Mouse (Mus musculus) kidney, postnatal 10 days (tissue): ENCODE measurements at regions not wholly inside any gene's neighbourhood (a gene's known extent, or its start where the extent isn't known, plus 50 kb on each side); places are given as distances from the start of the nearest gene placed in this dataset.
A peak's percentile ranks its signal among the peaks of the same experiment; 100 is the strongest.

Source experiments
- DNase-seq: peaks from one replicate; pipeline ENCODE4 v3.0.0; 2021; ENCODE audit warnings: mixed read lengths

DNA sequence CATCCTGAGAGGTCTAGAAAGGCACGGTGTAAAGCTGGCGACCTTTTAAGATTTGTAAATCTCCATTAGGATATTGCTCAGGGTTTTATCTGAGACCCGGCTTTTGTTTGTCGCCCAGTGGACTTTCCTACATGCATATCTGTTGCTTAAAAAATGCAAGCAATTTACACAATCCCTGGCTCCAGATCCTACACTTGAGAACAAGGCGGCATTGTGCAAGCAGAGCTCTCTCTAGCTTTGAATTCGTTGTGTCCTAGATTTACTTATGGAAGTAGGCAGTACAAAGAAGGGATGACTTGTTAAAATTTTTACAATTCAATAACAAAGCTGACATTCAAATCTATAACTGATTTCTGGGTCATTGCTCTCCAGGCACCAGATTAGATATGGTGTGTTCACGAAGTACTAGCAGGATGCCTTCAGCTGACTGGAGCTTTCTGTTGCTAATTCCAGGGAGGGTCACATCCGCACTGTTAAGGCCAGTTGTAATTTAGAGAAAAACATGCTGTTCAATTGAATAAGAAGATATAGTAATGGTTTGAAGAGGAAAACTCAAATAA, 62.2 kb upstream of the Teddm2 start:
- DNase-seq, result no peak

GRCm38 (mm10) chr1:153963744-153964342, 63.8 kb upstream of the Teddm2 start:
- DNase-seq, result peak; percentile 53

GRCm38 (mm10) chr1:153969401-153969800, 69.4 kb upstream of the Teddm2 start:
- no peak for DNase-seq

DNA sequence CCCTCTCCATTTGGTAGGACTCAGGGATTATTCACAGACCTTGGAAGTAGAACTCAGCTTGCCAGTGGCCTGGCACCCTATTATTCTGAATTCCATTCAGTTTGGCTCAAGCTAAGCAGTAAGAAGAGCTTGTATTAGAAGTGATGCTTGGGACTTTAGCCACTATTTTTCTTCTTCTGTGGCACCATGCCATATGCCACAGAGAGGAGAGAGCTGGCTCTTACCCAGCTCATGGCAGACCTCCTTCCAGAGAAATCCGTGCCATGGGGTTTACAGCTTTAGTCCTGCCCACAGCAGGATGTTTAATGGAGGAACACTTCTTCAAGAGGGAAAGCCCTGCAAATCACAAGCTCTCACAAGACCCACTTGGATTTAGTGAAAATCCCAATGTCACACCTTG, 74.3 kb upstream of the Teddm2 start:
- DNase-seq, result no peak

DNA sequence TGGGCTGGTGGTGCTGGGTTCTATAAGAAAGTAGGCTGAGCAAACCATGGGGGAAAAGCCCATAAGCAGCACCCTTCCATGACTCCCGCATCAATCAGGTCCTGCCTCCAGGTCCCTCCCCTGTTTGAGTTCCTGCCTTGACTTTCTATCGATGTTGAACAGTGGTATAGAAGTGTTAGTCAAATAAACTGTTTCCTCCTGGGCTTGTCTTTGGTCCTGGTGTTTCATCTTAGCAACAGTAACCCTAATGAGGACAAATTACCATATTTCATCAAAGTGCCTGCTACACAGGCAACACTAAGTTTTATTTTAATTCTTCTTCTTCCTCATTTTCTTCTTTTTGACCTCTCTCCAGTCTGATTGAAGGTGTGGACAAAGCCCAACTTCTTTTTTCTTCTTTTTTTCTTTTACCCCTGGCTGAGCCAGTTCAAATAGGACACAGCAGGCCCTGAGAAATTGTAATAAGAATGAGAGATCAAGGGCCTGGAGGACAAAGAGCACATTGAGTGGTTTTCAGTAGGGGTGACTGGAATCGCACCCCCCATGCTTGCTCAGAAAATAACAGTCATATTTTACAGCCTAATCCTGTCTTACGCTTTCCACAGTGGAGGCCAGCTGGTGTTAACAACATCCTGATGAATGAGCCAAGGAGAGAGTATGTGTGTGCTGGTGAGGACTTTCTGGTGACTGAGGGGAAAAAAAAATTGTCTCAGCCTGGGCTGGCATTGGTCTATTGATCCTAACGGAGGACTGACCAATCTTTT, 78.1 kb upstream of the Teddm2 start:
- peak; percentile 26 for DNase-seq

- peak; percentile 47 for DNase-seq
Observed at GRCm38 (mm10) chr1:153980886-153981285, 80.9 kb upstream of the Teddm2 start.

DNA sequence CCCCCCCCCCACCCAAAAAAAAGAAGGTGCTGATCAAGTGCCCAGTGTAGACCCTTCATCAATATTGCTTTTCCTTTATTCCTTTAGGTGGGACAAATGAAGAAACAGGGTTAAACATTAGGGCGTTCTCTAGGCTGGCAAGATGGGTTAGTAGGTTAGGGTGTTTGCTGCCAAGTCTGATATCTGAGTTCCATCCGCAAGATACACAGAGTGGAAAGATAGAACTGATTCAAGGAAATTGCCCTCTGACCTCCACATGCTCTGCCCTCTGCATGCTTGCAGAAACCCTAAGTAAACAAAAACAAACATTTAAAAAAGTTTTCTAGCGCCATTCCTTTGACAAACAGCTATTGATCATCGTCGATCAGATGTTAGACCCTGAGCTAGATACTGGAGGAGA, 85.6 kb upstream of the Teddm2 start:
- DNase-seq, result no peak

- no peak for DNase-seq
Observed at GRCm38 (mm10) chr1:153986632-153987031, 86.6 kb upstream of the Teddm2 start.

DNA sequence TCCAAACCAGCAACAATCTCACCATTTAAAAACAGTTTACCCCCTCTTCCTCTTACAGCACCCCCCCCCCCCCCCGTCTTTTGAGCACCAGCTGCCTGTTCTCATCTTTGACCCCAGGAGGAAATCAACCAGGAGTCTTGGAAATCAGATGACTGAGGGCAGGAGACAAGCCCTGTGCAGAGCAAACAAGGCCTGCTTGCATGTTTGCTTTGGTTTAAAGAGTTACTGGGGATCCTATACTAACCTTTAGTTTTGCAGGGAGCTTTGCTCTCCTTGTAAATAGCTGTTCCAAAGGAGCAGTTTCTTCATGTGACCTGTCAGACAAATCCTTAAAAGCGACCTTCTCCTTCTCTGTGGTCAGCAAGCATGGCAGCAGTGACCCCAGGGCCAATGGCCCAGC, 88.3 kb upstream of the Teddm2 start:
- DNase-seq, result no peak

DNA sequence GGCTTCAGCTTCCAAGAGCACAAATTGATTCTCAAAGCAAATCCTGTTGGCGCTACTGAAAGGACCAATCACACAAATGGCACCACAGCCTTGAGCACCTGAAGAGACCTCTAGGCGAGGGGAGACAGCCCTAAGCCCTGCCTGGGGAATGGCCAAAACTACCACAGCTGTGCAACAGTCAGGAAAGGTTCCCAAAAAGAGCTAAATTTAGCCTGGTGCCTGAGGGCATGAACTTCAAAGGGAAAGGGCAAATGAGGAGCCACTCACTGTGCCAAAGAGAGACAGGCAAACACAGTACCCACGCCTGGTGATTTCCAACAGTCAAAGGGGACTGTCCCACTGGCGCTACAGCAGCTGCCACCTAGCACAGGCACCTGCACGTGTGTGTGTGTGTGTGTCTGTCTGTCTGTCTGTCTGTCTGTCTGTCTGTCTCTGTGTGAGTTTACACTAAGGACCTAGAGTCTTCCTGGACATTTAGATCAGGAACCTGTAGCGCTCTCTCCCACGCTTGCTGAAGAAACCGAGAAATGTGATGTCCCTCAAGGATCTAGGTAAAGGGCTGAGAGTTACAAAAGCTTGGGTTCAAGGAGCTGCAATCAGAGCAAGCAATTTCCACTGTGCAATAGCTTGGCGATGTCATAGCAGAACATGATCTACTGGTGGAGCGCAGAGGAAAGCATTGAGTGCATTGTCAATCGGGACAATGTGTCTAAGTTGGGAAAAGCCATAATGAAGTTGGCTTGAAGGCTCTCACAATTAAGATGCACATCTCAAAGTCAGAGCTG, 90.8 kb upstream of the Teddm2 start:
- no peak for DNase-seq

GRCm38 (mm10) chr1:153992466-153992865, 92.4 kb upstream of the Teddm2 start:
- DNase-seq, result no peak

DNA sequence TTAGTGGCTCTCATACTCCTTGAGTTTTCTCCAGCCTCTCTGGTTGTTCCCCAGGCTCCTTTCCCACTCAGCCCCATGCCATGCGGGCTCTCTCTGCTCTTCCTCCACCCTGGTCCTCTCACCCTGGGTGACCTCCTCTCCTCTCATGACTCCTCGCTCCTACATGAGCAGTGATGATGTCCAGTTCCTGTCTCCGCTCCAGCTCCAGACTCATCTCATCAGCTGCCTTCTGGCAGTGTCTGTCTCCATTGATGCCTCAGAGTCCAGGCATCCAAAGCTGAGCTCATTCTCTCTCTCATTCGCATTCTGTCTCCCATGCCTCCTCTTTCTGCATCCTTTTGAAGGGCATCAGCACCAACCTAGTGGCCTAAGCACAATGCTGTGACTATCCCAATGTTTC, 94.8 kb upstream of the Teddm2 start:
- no peak for DNase-seq

GRCm38 (mm10) chr1:153997201-153998181, 97.5 kb upstream of the Teddm2 start:
- no peak for DNase-seq

DNA sequence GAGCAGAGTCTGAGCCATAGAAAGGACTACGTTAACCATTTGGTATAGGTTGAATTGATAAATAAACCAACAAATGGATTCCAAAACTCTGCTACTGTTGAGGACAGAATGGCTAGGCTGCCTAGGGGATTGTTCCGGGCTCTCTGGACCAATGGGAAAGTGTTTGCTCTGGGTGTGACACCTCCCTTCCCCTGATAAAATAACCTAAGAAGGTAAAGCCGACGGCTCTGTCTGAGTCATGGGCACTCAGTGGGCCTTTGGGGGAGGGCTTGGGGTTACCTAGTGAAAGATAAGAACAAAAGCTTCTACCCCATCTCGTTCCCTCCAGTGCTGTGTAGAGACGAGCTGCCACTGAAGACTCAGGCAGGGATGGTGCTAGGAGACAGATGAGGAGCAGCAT, 99.7 kb upstream of the Teddm2 start:
- DNase-seq, result no peak

DNA sequence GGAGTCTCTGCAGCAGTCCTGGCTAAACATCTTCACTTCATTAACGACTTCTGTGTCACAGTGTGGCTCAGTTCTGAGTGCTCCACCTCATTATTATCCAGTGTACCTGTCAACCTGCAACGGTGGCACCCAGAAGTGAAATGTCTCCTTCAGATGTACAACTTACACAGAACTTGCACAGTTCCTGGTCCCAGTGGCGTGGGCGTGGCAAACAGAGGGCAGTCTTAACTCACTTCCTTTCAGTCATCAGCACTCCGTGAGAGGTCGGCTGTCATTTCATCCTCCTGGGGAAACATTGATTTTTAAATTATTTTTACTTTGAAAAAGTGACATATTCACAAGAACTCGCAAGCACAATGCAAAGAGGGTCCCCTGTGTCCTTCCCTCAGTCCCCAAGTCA, 103.6 kb upstream of the Teddm2 start:
- no peak for DNase-seq

- no peak for DNase-seq
Observed at GRCm38 (mm10) chr1:154004647-154005046, 104.6 kb upstream of the Teddm2 start.

GRCm38 (mm10) chr1:154006055-154006454, 106.0 kb upstream of the Teddm2 start:
- DNase-seq, result no peak

- DNase-seq, result no peak
Observed at GRCm38 (mm10) chr1:154007440-154007839, 107.4 kb upstream of the Teddm2 start.

- no peak for DNase-seq
Observed at GRCm38 (mm10) chr1:154008593-154009310, 108.7 kb upstream of the Teddm2 start.

- no peak for DNase-seq
Observed at GRCm38 (mm10) chr1:154010681-154011080, 110.7 kb upstream of the Teddm2 start.

DNA sequence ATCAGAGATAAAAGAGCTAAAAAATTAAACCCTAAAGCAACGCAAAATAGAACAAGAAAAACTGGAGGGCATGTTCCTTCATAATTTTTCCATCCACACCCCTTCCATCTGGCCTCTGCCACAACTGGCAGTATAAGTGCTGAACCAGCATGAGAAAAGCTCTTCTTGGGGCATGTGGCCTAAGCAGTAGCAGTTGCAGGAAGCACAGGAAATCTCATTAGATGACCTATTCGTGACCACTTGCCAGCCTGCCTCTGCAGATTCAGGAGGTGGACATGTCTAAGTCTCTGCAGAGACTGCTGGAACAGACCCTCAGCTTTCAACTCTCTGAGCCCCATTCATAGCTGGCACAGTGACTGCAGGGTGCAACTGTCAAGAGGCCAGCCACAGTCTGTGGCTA, 116.5 kb upstream of the Teddm2 start:
- DNase-seq, result no peak

DNA sequence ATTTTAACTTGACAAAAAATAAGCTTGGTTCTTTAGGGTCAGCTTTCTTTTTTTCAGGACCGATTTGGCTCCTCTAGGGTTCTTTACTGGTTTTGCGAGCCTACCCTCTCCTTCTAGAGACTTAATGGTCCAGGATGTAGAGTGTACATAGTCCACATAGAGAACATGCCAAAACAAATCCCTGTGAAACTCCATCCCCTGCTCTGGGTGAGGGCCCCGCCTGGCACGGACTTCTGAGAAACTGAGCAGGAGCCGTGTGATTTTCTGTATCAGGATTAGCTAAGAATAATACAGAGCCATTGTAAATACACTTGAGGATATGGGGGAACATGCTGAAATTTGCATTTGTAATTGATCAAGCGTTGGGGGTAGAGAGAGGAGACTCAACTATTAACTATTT, 118.2 kb upstream of the Teddm2 start:
- no peak for DNase-seq
